Mouse (Mus musculus) CH12F3 (cell line): ENCODE results near the gene Galnt17.

Source experiments
- in situ Hi-C: fragments of 300-500 bp; cut with MboI; formaldehyde crosslinking; loops from 2 replicates; pipeline ENCODE4 v1.14.3; 2020; ENCODE audit warnings: low sequenced_read_pairs

Gene Galnt17

DNA sequence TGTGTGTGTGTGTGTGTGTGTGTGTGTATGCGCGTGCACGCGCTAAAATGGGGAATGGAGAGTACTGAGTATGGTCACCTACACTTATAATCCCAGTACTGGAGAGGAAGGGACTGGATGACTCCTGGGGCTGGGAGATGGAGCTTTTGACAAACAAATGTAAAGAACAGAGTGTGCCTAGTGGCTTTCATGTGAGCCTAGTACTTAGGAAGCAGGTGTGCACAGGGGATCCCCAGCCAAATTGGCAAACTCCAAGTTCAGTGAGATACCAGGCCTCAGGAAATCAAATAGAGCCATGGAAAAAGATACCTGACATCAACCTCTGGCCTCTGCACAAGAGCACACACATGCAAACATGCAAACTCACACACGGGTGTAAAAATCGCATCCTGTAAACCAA is 61.7 kb downstream of the Galnt17 start:
- in situ Hi-C loops = no loop called here

- in situ Hi-C loops = no loop called here
These were observed 66.6 kb downstream of the Galnt17 start for GRCm38 (mm10) chr5:131241689-131242088.

- in situ Hi-C loops = no loop called here
These were observed 68.5 kb downstream of the Galnt17 start for GRCm38 (mm10) chr5:131239813-131240212.

DNA sequence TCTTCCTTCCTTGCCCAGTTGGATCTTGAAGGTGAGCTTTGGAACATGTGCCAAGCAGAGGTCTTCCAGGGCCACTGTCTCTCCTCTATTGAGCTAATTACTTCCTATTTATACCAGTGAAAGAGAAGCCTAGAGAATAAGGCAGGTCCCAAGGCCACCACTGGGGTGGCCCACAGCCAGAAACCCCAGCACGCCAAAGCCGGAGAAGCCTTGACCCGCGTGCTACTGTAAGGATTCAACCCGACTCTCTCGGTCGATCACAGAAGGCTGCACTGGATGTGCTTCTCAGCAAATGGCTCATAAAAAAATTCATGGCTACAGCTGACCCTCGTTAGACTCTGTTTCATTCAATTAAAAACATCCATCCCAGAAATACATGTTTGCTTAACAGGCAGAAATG is 71.4 kb downstream of the Galnt17 start:
- in situ Hi-C loops = no loop called here

DNA sequence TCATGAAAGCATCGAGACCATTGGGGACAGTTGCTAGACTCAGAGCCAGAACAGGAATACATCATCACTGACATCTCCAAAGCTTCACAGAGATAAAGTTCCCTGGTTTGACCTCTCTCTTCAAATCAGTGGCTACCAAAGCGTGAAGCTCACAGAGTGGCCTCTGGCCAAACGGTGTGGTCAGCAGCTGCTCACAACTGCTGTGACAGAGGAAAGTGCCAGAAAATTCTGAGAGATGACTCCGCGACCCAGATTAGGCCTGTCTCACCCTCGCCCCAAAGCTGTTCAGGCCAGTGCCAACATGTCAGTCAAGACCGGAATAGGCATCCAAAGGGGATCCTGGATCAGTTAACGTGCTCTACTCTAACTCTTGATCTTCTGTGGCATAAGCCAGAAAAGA is 74.5 kb downstream of the Galnt17 start:
- in situ Hi-C loops = no loop called here

DNA sequence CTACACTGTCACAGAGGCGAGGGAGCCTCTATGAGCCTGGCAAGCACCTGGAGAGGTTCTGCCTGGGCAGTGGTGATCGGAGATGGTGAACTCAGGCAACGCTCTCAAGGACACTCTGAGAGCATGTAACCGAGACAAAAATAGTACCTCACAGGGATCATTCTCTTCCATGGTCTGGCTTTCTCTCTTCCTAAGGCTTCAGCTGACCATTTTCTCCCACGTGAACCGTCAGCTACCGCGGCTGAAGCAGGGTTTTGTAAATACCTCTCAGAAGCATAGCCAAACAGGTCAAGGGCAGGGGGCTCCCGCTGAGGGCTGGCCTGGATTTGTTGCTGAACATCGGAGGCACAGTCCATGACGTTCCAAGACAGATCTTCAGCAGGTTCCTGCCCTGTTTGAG is 77.2 kb downstream of the Galnt17 start:
- in situ Hi-C loops = no loop called here

- in situ Hi-C loops = no loop called here
These were observed 78.6 kb downstream of the Galnt17 start for GRCm38 (mm10) chr5:131229744-131230143.

DNA sequence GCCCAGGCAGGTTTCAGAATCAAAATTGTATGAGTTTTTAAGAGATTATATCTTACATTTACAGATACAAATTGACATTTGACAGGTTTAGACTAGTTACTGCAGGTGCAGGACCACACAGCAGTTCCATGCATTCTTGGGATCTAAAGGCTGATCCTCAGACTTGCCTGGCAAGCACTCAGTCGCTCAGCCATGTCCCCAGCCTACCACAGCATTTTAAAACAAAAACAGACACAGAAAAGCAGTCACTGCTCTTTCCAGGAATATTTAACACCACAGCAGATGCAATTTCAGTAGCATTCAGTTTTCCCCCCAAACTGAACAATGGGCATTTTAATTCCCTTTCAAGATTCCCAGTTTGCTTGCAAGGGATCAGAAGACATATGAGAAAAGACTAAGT is 84.9 kb downstream of the Galnt17 start:
- in situ Hi-C loops = no loop called here

DNA sequence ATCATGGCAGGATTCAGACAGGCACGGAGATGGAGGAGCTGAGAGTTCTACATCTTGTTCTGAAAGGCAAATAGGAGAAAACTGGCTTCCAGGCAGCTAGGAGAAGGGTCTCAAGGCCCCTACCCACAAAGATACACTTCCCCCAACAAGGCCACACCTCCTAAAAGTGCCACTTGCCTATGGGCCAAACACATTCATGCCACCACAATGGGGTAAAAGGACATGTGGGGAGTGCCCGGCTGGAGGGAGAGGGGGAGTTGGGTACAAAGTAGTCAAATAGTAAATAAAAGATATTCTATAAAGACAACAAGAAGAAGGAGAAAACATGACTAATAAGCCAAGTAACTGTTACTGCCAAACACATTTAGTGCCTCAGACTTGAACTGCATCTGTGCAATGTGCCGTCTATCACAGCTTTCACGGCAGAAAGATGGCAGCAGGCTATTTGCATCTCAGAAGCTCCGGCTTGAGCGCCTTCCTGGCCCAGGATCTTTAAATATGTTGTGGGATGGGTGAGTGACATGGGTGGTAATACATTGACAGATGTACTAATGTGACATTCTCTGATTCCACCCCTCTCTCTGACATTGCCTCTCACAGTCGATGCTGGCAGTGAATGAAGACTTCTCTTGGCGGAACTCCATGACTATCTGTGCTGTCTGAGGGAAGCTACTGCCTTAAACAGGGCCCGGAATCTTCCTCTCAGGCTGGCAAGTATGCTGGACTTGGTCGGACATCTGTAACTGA is 85.6 kb downstream of the Galnt17 start:
- in situ Hi-C loops = no loop called here

DNA sequence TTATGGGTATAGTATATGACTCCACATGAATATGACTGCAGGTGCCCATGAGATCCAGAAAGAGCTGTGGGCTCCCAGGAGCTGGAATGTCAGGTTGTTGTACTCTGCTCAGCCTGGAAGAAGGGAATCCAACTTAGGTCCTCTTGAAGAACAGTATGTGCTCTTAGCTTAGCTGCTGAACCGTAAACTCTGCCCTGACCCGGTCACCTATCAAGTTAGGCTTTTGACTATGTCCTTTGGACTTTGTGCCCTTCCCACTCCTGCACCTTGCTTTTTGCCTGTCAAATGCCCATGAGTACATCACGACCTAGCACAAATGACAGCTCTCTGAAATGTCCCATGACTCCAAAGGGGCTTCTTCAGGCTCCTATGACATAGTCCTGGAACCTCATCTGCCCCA is 90.1 kb downstream of the Galnt17 start:
- in situ Hi-C loops = no loop called here

DNA sequence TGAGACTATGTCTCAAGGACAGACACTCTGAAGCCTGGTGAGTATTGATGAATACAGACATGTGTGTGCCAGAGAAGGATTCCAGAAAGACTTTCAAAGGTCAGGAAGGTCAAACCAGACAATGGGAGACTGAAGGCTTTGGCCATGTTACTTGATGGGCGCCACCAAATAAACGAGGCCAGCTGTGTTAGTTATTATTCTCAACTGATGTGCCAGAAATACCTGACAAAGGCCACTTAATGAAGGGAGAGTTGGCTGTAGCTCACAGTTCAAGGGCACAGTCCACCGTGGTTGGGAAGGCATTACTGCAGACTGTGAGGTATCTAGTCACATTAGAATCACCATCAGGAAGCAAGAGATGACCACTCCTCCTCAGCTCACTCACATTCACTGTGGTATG is 96.7 kb downstream of the Galnt17 start:
- in situ Hi-C loops = no loop called here

DNA sequence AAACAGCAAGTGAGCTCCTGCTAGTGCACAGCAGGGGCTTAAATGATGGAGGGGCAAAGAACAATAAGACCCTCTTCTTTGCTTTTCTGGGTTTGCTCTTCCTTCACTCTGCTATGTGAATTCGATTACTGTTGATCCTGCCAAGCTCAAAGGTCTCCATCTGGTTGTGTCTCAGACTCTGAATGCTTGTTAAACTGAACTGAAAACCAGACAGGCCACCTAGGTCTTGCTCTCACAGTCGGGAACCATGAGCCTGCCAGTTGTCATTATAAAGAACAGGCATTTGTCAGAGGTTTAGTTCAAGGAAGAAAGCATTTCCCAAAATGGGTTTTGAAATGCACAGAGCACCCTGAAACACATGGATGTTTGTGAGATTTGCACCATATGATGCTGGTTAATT is 107.2 kb downstream of the Galnt17 start:
- in situ Hi-C loops = no loop called here

GRCm38 (mm10) chr5:131192311-131192710 is 116.0 kb downstream of the Galnt17 start:
- in situ Hi-C loops = no loop called here

- in situ Hi-C loops = no loop called here
These were observed 123.7 kb downstream of the Galnt17 start for GRCm38 (mm10) chr5:131184566-131184965.

DNA sequence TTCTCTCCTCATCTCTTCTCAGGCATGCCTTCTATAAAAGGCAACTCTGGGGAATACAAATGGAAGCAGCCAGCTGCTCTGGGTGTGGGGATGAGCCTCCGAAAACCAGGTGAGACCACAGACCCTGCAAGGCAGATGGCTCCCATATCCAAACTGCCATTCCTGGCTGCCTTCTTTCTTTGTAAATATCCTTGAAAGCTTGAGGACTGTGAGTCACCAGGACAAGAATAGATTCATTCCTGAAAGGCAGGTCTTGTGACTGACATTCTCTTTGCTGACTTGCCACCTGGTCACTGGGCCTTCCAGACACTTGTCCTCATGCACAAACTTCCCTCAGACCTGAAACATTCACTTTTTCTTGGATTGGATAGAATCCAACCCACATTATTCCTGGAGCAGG is 127.1 kb downstream of the Galnt17 start:
- in situ Hi-C loops = no loop called here

DNA sequence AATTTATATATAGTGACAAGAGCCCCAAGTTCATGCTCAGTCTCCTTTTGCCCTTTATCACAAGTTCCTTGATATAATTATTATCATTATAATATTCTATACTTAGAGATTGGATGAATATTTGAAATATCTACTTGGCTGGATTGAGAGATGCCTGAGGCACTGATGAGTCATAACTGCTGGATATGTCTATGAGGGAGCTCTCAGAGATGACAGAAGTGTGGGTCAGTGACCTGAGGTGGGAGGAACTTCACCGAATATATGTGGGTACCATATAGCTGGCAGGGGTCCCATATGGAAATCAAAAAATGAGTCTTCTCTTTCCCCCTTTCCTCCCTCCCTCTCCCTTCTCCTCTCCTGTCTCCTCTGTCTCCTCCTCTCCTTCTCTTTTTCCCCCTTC is 127.5 kb downstream of the Galnt17 start:
- in situ Hi-C loops = no loop called here

- in situ Hi-C loops = no loop called here
These were observed 130.4 kb downstream of the Galnt17 start for GRCm38 (mm10) chr5:131177851-131178250.

- in situ Hi-C loops = no loop called here
These were observed 131.1 kb downstream of the Galnt17 start for GRCm38 (mm10) chr5:131177168-131177567.

GRCm38 (mm10) chr5:131169186-131169585 is 139.1 kb downstream of the Galnt17 start:
- in situ Hi-C loops = no loop called here

- in situ Hi-C loops = no loop called here
These were observed 140.9 kb downstream of the Galnt17 start for GRCm38 (mm10) chr5:131167366-131167765.

- in situ Hi-C loops = no loop called here
These were observed 142.6 kb downstream of the Galnt17 start for GRCm38 (mm10) chr5:131165681-131166080.

DNA sequence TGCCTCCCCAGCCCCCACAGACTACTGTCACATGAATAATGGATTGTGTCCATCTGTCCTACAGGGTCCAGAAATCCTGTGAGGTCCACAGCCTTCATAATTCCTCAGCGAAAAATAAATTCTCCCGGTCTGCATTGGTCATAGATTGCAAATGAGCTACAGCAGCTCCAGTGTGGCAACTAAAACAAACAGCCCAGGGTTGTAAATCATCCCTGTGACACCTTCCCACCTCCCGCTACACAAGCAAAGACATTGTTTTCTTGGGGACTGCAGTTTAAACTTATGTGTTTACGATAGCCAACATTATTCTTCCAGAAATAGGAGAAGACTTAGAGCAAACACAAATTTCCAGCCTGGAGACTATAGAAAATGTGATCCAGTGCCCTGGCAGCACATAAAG is 150.4 kb downstream of the Galnt17 start:
- in situ Hi-C loops = no loop called here

- in situ Hi-C loops = no loop called here
These were observed 152.0 kb downstream of the Galnt17 start for GRCm38 (mm10) chr5:131156323-131156722.
